Mouse (Mus musculus) forebrain, embryonic 15.5 days (tissue): ENCODE measurements at regions not wholly inside any gene's neighbourhood (a gene's known extent, or its start where the extent isn't known, plus 50 kb on each side); places are given as distances from the start of the nearest gene placed in this dataset.

Source experiments
- ATAC-seq: fragments of 200-750 bp; cut with Nextera tagmentation; replicated peaks from 2 replicates; pipeline ENCODE4 v1.8.0; 2017; ENCODE audit warnings: mild to moderate bottlenecking, moderate TSS enrichment, moderate library complexity
- H3K27ac ChIP-seq: fragments of 300-500 bp; sonication (generic); replicated peaks from 2 replicates; pipeline ENCODE4 v1.5.1; 2015; ENCODE audit warnings: mild to moderate bottlenecking, inconsistent platforms
- H3K27me3 ChIP-seq: fragments of 300-500 bp; sonication (generic); 2 replicates; pipeline ENCODE4 v1.6.1; 2015; ENCODE audit warnings: inconsistent platforms
- H3K36me3 ChIP-seq: fragments of 300-500 bp; sonication (generic); 2 replicates; pipeline ENCODE4 v1.6.1; 2015; ENCODE audit warnings: mild to moderate bottlenecking, inconsistent platforms
- H3K4me1 ChIP-seq: fragments of 300-500 bp; sonication (generic); 2 replicates; pipeline ENCODE4 v1.6.1; 2015; ENCODE audit warnings: inconsistent platforms
- H3K4me2 ChIP-seq: fragments of 300-500 bp; sonication (generic); replicated peaks from 2 replicates; pipeline ENCODE4 v1.6.1; 2015; ENCODE audit warnings: mild to moderate bottlenecking, inconsistent platforms
- H3K4me3 ChIP-seq: fragments of 300-500 bp; sonication (generic); 2 replicates; pipeline ENCODE4 v1.5.1; 2015; ENCODE audit warnings: mild to moderate bottlenecking, inconsistent platforms
- H3K9ac ChIP-seq: fragments of 300-500 bp; sonication (generic); replicated peaks from 2 replicates; pipeline ENCODE4 v1.6.1; 2015; ENCODE audit warnings: mild to moderate bottlenecking, inconsistent platforms
- H3K9me3 ChIP-seq: fragments of 300-500 bp; sonication (generic); 2 replicates; pipeline ENCODE4 v1.6.1; 2016; ENCODE audit warnings: inconsistent platforms
- WGBS: fragments of 180-500 bp; shearing (Covaris S2); methylation state at CpG from one replicate; pipeline ENCODE4 v1.1.7; 2015; ENCODE audit warnings: mixed read lengths; 5-methylcytosine and 5-hydroxymethylcytosine counted together

DNA sequence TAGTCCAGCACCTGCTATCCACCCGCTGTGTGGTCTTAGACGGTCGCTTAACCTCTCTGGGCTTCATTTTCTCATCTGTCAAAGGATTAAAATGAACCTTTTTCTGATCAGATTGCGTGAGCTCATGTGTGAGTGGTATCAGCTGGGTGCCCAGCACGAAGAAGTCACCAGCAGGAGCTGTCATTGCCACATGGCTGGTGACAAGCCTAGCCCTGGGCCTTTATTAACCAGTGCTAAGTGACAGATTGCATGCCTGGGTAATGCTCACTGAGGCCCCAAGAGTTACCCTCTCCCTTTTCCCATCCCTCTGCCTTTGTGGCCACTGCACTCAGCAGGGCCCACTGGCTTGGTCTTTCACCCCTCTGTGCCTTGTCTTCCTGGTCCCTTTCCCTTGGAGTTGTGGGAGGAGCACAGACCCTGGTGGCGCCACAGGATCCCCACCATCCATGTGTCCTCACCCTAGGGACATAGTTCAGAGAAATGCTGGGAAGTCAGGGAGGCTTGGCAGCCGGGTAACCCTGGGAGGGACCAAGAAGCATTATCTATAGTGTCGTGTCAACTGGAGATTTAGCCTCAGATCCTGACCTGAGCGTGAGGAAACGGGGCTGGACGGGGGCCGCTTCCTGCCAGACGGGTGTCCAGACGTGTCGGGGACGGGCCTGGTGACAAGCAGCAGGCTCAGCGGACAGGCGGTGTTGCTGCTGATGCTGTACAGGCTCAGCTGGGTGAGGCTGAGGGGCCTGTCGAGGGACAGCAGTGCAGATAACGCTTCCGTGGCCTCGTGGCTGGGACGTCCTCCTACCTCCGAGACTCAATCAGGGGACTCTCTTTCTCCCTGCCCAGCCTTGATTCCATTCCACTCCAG, 132.6 kb upstream of the Gsc start:
- Histone ChIP-seq H3K27me3 (no peaks in the 10 kb centered on the region), H3K4me2 (no peak overlapping the region), H3K27ac (no peak overlapping the region), H3K36me3 (no peaks in the 10 kb centered on the region), H3K9ac (no peak overlapping the region), H3K4me1 (peaks cover 5% of the 10 kb centered on the region; the same call in 1 of the 2 replicates), H3K4me3 (no peak overlapping the region), H3K9me3 (no peaks in the 10 kb centered on the region)
- ATAC-seq, result no peak
- WGBS, result 82% methylated on average over 24 of the region's 24 CpGs

DNA sequence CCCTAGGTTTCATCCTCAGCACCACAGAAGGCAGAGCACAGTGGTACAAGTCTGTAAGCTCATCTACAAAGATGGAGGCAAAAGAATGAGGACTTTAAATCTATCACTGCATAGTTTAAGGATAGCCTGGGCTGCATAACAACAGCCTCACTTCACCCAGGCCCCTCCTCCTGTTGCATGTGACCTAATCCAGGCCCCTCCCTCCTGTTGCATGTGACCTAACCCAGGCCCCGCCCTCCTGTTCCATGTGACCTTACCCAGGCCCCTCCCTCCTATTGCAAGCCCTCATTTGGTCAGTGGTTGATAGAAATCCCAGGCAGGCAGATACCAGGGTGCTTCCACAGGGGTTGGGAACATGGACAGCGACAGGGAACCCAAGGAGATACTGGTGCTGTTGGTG, 124.9 kb upstream of the Gsc start:
- WGBS, result 73% methylated on average over 2 of the region's 2 CpGs
- Histone ChIP-seq H3K4me3 (no peak overlapping the region), H3K4me1 (peaks cover 8% of the 10 kb centered on the region), H3K4me2 (no peak overlapping the region), H3K9ac (no peak overlapping the region), H3K27me3 (peaks cover 14% of the 10 kb centered on the region; the same call in 1 of the 2 replicates), H3K9me3 (no peaks in the 10 kb centered on the region), H3K36me3 (no peaks in the 10 kb centered on the region), H3K27ac (no peak overlapping the region)
- ATAC-seq, result no peak

- 19% methylated on average over 19 of the region's 19 CpGs for WGBS
- H3K4me2 ChIP-seq, result peak overlapping the region; percentile 33
- ATAC-seq, result peak; percentile 85
- H3K9ac ChIP-seq, result 0 out of 2 replicates have a peak overlapping the region, but pooled peaks have one; percentile 18
- H3K27ac ChIP-seq, result no peak overlapping the region
- no peak overlapping the region for H3K4me3 ChIP-seq
- H3K9me3 ChIP-seq, result no peaks in the 10 kb centered on the region
- H3K4me1 ChIP-seq, result peaks cover 18% of the 10 kb centered on the region
- no peaks in the 10 kb centered on the region for H3K36me3 ChIP-seq
- peaks cover 24% of the 10 kb centered on the region; the same call in 1 of the 2 replicates for H3K27me3 ChIP-seq
Observed at GRCm38 (mm10) chr12:104593526-104594155, 120.5 kb upstream of the Gsc start.

- Histone ChIP-seq H3K27me3 (peaks cover 24% of the 10 kb centered on the region; the same call in 1 of the 2 replicates), H3K4me3 (no peak overlapping the region), H3K36me3 (no peaks in the 10 kb centered on the region), H3K9me3 (no peaks in the 10 kb centered on the region), H3K4me2 (peak overlapping the region; percentile 33), H3K4me1 (peaks cover 18% of the 10 kb centered on the region), H3K9ac (0 out of 2 replicates have a peak overlapping the region, but pooled peaks have one; percentile 18), H3K27ac (no peak overlapping the region)
- ATAC-seq, result peak; percentile 17; the same call in 1 of the 2 replicates
- WGBS, result 30% methylated on average over 21 of the region's 21 CpGs
Observed at GRCm38 (mm10) chr12:104592791-104593525, 119.8 kb upstream of the Gsc start.

- Histone ChIP-seq H3K9me3 (no peaks in the 10 kb centered on the region), H3K4me2 (no peak overlapping the region), H3K27ac (no peak overlapping the region), H3K27me3 (peaks cover 20% of the 10 kb centered on the region; the same call in 1 of the 2 replicates), H3K9ac (no peak overlapping the region), H3K4me3 (no peak overlapping the region), H3K36me3 (no peaks in the 10 kb centered on the region), H3K4me1 (peaks cover 18% of the 10 kb centered on the region)
- WGBS, result 55% methylated on average over 7 of the region's 7 CpGs
- no peak for ATAC-seq
Observed at GRCm38 (mm10) chr12:104591571-104591970, 118.4 kb upstream of the Gsc start.

GRCm38 (mm10) chr12:104590291-104590690, 117.2 kb upstream of the Gsc start:
- Histone ChIP-seq H3K36me3 (no peaks in the 10 kb centered on the region), H3K9ac (no peak overlapping the region), H3K27me3 (peaks cover 10% of the 10 kb centered on the region; the same call in 1 of the 2 replicates), H3K4me2 (no peak overlapping the region), H3K9me3 (no peaks in the 10 kb centered on the region), H3K4me1 (peaks cover 18% of the 10 kb centered on the region), H3K27ac (no peak overlapping the region), H3K4me3 (no peak overlapping the region)
- ATAC-seq, result no peak
- WGBS, result 87% methylated on average over 8 of the region's 8 CpGs

GRCm38 (mm10) chr12:104584408-104584807, 111.3 kb upstream of the Gsc start:
- WGBS, result 81% methylated on average over 9 of the region's 9 CpGs
- Histone ChIP-seq H3K36me3 (no peaks in the 10 kb centered on the region), H3K27ac (no peak overlapping the region), H3K4me2 (no peak overlapping the region), H3K4me1 (no peaks in the 10 kb centered on the region), H3K4me3 (no peak overlapping the region), H3K9ac (no peak overlapping the region), H3K27me3 (0 out of 2 replicates have a peak, but pooled peaks cover 1% of the 10 kb centered on the region), H3K9me3 (no peaks in the 10 kb centered on the region)
- ATAC-seq, result no peak

DNA sequence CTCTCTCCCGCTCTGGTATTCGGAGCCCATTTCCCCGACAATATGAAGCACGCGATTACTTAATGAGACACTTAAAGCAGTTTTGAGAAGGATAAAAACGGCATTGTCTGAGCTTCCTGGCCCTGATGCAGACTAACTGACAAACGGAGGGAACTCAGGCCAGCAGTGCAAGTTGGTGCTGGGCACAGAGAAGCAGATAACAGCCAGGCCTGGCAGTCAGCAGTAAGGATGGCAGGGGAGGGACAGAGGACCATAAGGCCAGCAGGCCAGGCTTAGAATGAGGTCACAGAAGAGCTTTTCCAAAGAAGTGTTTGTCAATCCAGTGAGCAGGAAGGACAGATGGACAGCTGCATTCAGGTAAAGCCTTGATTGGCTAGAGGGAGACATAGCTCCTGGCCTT, 107.7 kb upstream of the Gsc start:
- H3K36me3 ChIP-seq, result no peaks in the 10 kb centered on the region
- H3K27me3 ChIP-seq, result no peaks in the 10 kb centered on the region
- no peak overlapping the region for H3K9ac ChIP-seq
- WGBS, result 48% methylated on average over 7 of the region's 7 CpGs
- no peaks in the 10 kb centered on the region for H3K4me1 ChIP-seq
- no peak overlapping the region for H3K4me3 ChIP-seq
- H3K4me2 ChIP-seq, result no peak overlapping the region
- H3K27ac ChIP-seq, result no peak overlapping the region
- ATAC-seq, result no peak
- H3K9me3 ChIP-seq, result no peaks in the 10 kb centered on the region

GRCm38 (mm10) chr12:104567622-104568021, 94.5 kb upstream of the Gsc start:
- Histone ChIP-seq H3K27me3 (no peaks in the 10 kb centered on the region), H3K36me3 (no peaks in the 10 kb centered on the region), H3K4me3 (no peak overlapping the region), H3K4me1 (no peaks in the 10 kb centered on the region), H3K4me2 (no peak overlapping the region), H3K9me3 (no peaks in the 10 kb centered on the region), H3K9ac (no peak overlapping the region), H3K27ac (no peak overlapping the region)
- ATAC-seq, result no peak
- 90% methylated on average over 17 of the region's 17 CpGs for WGBS

DNA sequence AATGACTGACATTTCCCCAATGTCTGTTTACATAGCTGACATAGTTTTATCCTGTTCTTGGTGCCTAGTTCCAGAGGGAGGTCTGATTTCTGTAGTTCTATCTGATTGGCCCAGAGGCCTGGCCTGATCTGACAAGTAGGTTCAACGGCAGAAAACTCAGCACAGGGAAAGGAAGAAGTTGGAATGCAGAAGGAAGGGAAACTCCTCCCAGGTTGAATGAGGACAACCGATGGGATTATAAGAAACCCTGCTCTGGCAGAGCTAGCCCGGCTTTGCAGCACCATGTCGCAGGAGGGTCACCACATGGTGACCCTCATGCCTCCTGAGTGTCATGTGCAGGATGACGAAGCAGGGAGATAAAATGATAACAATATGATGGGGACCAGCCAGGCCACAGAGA, 89.8 kb upstream of the Gsc start:
- Histone ChIP-seq H3K4me2 (no peak overlapping the region), H3K9me3 (no peaks in the 10 kb centered on the region), H3K9ac (no peak overlapping the region), H3K27ac (no peak overlapping the region), H3K4me1 (no peaks in the 10 kb centered on the region), H3K27me3 (no peaks in the 10 kb centered on the region), H3K36me3 (no peaks in the 10 kb centered on the region), H3K4me3 (no peak overlapping the region)
- 85% methylated on average over 5 of the region's 5 CpGs for WGBS
- no peak for ATAC-seq

- no peak overlapping the region for H3K4me3 ChIP-seq
- no peaks in the 10 kb centered on the region for H3K27me3 ChIP-seq
- 79% methylated on average over 14 of the region's 14 CpGs for WGBS
- H3K4me2 ChIP-seq, result no peak overlapping the region
- no peak overlapping the region for H3K27ac ChIP-seq
- H3K9me3 ChIP-seq, result no peaks in the 10 kb centered on the region
- no peaks in the 10 kb centered on the region for H3K4me1 ChIP-seq
- no peaks in the 10 kb centered on the region for H3K36me3 ChIP-seq
- no peak overlapping the region for H3K9ac ChIP-seq
- no peak for ATAC-seq
Observed at GRCm38 (mm10) chr12:104560934-104561565, 87.9 kb upstream of the Gsc start.
